Mouse (Mus musculus) hindbrain, embryonic 13.5 days (tissue): ENCODE data around the gene Gm13762. TPM values are rescaled to one million over a fixed set of nuclear protein-coding genes. Genes with fewer than 3 reads are reported as not detected.
"Not testable (repeated sequence)": the region's sequence is repeated elsewhere in the genome, so short reads cannot be mapped to it uniquely, and the experiment has no call there.

ENCODE experiments used
- ATAC-seq: fragments of 200-750 bp; cut with Nextera tagmentation; 2 replicates; pipeline ENCODE4 v1.8.0; 2017; ENCODE audit warnings: moderate TSS enrichment; ENCODE audit not compliant: low FRiP score
- H3K27ac ChIP-seq: fragments of 300-500 bp; sonication (generic); 2 replicates; pipeline ENCODE4 v1.5.1; 2015; ENCODE audit warnings: inconsistent platforms, mild to moderate bottlenecking, moderate library complexity
- H3K27me3 ChIP-seq: fragments of 300-500 bp; sonication (generic); 2 replicates; pipeline ENCODE4 v1.6.1; 2015; ENCODE audit warnings: mild to moderate bottlenecking, inconsistent platforms
- H3K36me3 ChIP-seq: fragments of 300-500 bp; sonication (generic); 2 replicates; pipeline ENCODE4 v1.6.1; 2015; ENCODE audit warnings: mild to moderate bottlenecking, inconsistent platforms
- H3K4me1 ChIP-seq: fragments of 300-500 bp; sonication (generic); replicated peaks from 2 replicates; pipeline ENCODE4 v1.6.1; 2015; ENCODE audit warnings: inconsistent platforms
- H3K4me2 ChIP-seq: fragments of 300-500 bp; sonication (generic); 2 replicates; pipeline ENCODE4 v1.6.1; 2015; ENCODE audit warnings: inconsistent platforms, mild to moderate bottlenecking, moderate library complexity
- H3K4me3 ChIP-seq: fragments of 300-500 bp; sonication (generic); 2 replicates; pipeline ENCODE4 v1.5.1; 2015; ENCODE audit warnings: mild to moderate bottlenecking, inconsistent platforms
- H3K9ac ChIP-seq: fragments of 300-500 bp; sonication (generic); 2 replicates; pipeline ENCODE4 v1.6.1; 2015; ENCODE audit warnings: mild to moderate bottlenecking, inconsistent platforms
- H3K9me3 ChIP-seq: fragments of 300-500 bp; sonication (generic); 2 replicates; pipeline ENCODE4 v1.6.1; 2016; ENCODE audit warnings: inconsistent platforms
- WGBS: fragments of 180-500 bp; shearing (Covaris S2); methylation state at CpG from one replicate; pipeline ENCODE4 v1.1.7; 2015; 5-methylcytosine and 5-hydroxymethylcytosine counted together
- polyA plus RNA-seq: library from polyadenylated mRNA; unstranded; fragments of >200 nt; fragmentation: Nextera tagmentation; extraction: Ambion mirVana; gene quantifications from 2 replicates; pipeline ENCODE4 v1.2.1, GENCODE M21; 2015

Gm13762 gene
- not detected in 2 replicates for polyA plus RNA-seq

- Histone ChIP-seq H3K4me3 (no peak within 1 kb of the TSS), H3K27me3 (no peaks in the 10 kb centered on the region), H3K4me1 (no peaks in the 10 kb centered on the region), H3K9ac (no peak within 1 kb of the TSS), H3K27ac (no peak within 1 kb of the TSS), H3K36me3 (no peaks in the 10 kb centered on the region), H3K9me3 (no peaks in the 10 kb centered on the region), H3K4me2 (no peak within 1 kb of the TSS)
- 92% methylated on average over 1 of the region's 1 CpGs for WGBS
- no peak for ATAC-seq
Measured at GRCm38 (mm10) chr2:88980181-88980580, at the start of gene Gm13762. TSS of gene Gm13762 (minus strand) at chr2:88980281.

- not testable (repeated sequence) for H3K4me2 ChIP-seq, H3K4me1 ChIP-seq, H3K4me3 ChIP-seq, H3K36me3 ChIP-seq, ATAC-seq, H3K9ac ChIP-seq, H3K9me3 ChIP-seq, H3K27me3 ChIP-seq, H3K27ac ChIP-seq
- WGBS: 78% methylated on average over 3 of the region's 3 CpGs
Measured at GRCm38 (mm10) chr2:89021436-89021835, 41.4 kb upstream of the Gm13762 start.

GRCm38 (mm10) chr2:89018240-89018639 lies 38.2 kb upstream of the Gm13762 start, which contains the start of gene Olfr1216:
TSS of gene Olfr1216 (minus strand) at chr2:89018340.
- no peak within 1 kb of the TSS for H3K9ac ChIP-seq
- WGBS: 82% methylated on average over 1 of the region's 1 CpGs
- H3K27ac ChIP-seq: no peak within 1 kb of the TSS
- no peaks in the 10 kb centered on the region for H3K9me3 ChIP-seq
- H3K27me3 ChIP-seq: no peaks in the 10 kb centered on the region
- ATAC-seq: no peak
- no peak within 1 kb of the TSS for H3K4me2 ChIP-seq
- no peaks in the 10 kb centered on the region for H3K36me3 ChIP-seq
- H3K4me3 ChIP-seq: no peak within 1 kb of the TSS
- no peaks in the 10 kb centered on the region for H3K4me1 ChIP-seq

GRCm38 (mm10) chr2:89006873-89007272 lies 26.8 kb upstream of the Gm13762 start, which contains the start of gene Olfr1215:
TSS of gene Olfr1215 (minus strand) at chr2:89006973.
- Histone ChIP-seq H3K27me3 (no peaks in the 10 kb centered on the region), H3K4me1 (no peaks in the 10 kb centered on the region), H3K9ac (no peak within 1 kb of the TSS), H3K4me2 (no peak within 1 kb of the TSS), H3K4me3 (no peak within 1 kb of the TSS), H3K36me3 (no peaks in the 10 kb centered on the region), H3K27ac (no peak within 1 kb of the TSS), H3K9me3 (no peaks in the 10 kb centered on the region)
- WGBS: 75% methylated on average over 2 of the region's 2 CpGs
- ATAC-seq: no peak

GRCm38 (mm10) chr2:88992553-88992952 lies 12.5 kb upstream of the Gm13762 start, which contains the start of gene Olfr1214:
TSS of gene Olfr1214 (minus strand) at chr2:88992653.
- no peaks in the 10 kb centered on the region for H3K9me3 ChIP-seq
- H3K4me2 ChIP-seq: no peak within 1 kb of the TSS
- WGBS: 97% methylated on average over 1 of the region's 1 CpGs
- no peak for ATAC-seq
- H3K27me3 ChIP-seq: no peaks in the 10 kb centered on the region
- no peaks in the 10 kb centered on the region for H3K4me1 ChIP-seq
- H3K36me3 ChIP-seq: no peaks in the 10 kb centered on the region
- no peak within 1 kb of the TSS for H3K9ac ChIP-seq
- H3K4me3 ChIP-seq: no peak within 1 kb of the TSS
- no peak within 1 kb of the TSS for H3K27ac ChIP-seq

GRCm38 (mm10) chr2:88953669-88954068 lies 26.4 kb downstream of the Gm13762 start, which contains the start of gene Olfr1212:
TSS of gene Olfr1212 (plus strand) at chr2:88953969.
- Histone ChIP-seq H3K4me1 (no peaks in the 10 kb centered on the region), H3K9ac (no peak within 1 kb of the TSS), H3K27me3 (no peaks in the 10 kb centered on the region), H3K36me3 (no peaks in the 10 kb centered on the region), H3K4me3 (no peak within 1 kb of the TSS), H3K9me3 (no peaks in the 10 kb centered on the region), H3K27ac (no peak within 1 kb of the TSS), H3K4me2 (no peak within 1 kb of the TSS)
- ATAC-seq: no peak

GRCm38 (mm10) chr2:88938011-88938410 lies 42.1 kb downstream of the Gm13762 start, which contains the start of gene Olfr1211:
TSS of gene Olfr1211 (minus strand) at chr2:88938111.
- 98% methylated on average over 1 of the region's 1 CpGs for WGBS
- Histone ChIP-seq H3K9ac (no peak within 1 kb of the TSS), H3K4me3 (no peak within 1 kb of the TSS), H3K27ac (no peak within 1 kb of the TSS), H3K4me1 (no peaks in the 10 kb centered on the region), H3K27me3 (no peaks in the 10 kb centered on the region), H3K9me3 (no peaks in the 10 kb centered on the region), H3K36me3 (no peaks in the 10 kb centered on the region), H3K4me2 (no peak within 1 kb of the TSS)
- ATAC-seq: no peak

Other genes with a start within 250 kb of the Gm13762 start
- gene Olfr1197, start 247.9 kb downstream of the Gm13762 start, polyA plus RNA-seq: not detected in 2 replicates
- not detected in 2 replicates for gene Olfr1198, start 228.9 kb downstream of the Gm13762 start, polyA plus RNA-seq
- gene Olfr1199, start 219.8 kb downstream of the Gm13762 start, polyA plus RNA-seq: not detected in 2 replicates
- gene Olfr1200, start 209.8 kb downstream of the Gm13762 start, polyA plus RNA-seq: not detected in 2 replicates
- not detected in 2 replicates for gene Olfr1201, start 187.2 kb downstream of the Gm13762 start, polyA plus RNA-seq
- gene Olfr1202, start 165.8 kb downstream of the Gm13762 start, polyA plus RNA-seq: not detected in 2 replicates
- gene Olfr1205, start 150.5 kb downstream of the Gm13762 start, polyA plus RNA-seq: not detected in 2 replicates
- gene Olfr1204, start 131.0 kb downstream of the Gm13762 start, polyA plus RNA-seq: not detected in 2 replicates
- not detected in 2 replicates for gene Olfr1206, start 117.0 kb downstream of the Gm13762 start, polyA plus RNA-seq
- not detected in 2 replicates for gene Olfr1208, start 78.0 kb downstream of the Gm13762 start, polyA plus RNA-seq
- not detected in 2 replicates for gene Olfr1209, start 65.1 kb downstream of the Gm13762 start, polyA plus RNA-seq
- not detected in 2 replicates for gene Olfr1211, start 42.2 kb downstream of the Gm13762 start, polyA plus RNA-seq
- not detected in 2 replicates for gene Olfr1212, start 26.3 kb downstream of the Gm13762 start, polyA plus RNA-seq
- gene Olfr1214, start 12.4 kb upstream of the Gm13762 start, polyA plus RNA-seq: not detected in 2 replicates
- not detected in 2 replicates for gene Olfr1215, start 26.7 kb upstream of the Gm13762 start, polyA plus RNA-seq
- gene Olfr1216, start 38.1 kb upstream of the Gm13762 start, polyA plus RNA-seq: not detected in 2 replicates
- gene Olfr1217, start 51.8 kb upstream of the Gm13762 start, polyA plus RNA-seq: not detected in 2 replicates
- gene Olfr1218, start 80.9 kb upstream of the Gm13762 start, polyA plus RNA-seq: not detected in 2 replicates
- gene Olfr1219, start 103.2 kb upstream of the Gm13762 start, polyA plus RNA-seq: not detected in 2 replicates
- not detected in 2 replicates for gene Olfr1220, start 126.6 kb upstream of the Gm13762 start, polyA plus RNA-seq
- gene Olfr1221, start 137.0 kb upstream of the Gm13762 start, polyA plus RNA-seq: not detected in 2 replicates
- gene Olfr1222, start 152.8 kb upstream of the Gm13762 start, polyA plus RNA-seq: not detected in 2 replicates
- gene Olfr1223, start 171.3 kb upstream of the Gm13762 start, polyA plus RNA-seq: not detected in 2 replicates
- not detected in 2 replicates for gene Olfr1224-ps1, start 183.8 kb upstream of the Gm13762 start, polyA plus RNA-seq
- gene Olfr1225, start 194.4 kb upstream of the Gm13762 start, polyA plus RNA-seq: not detected in 2 replicates
- not detected in 2 replicates for gene Olfr1226, start 219.8 kb upstream of the Gm13762 start, polyA plus RNA-seq